Mouse (Mus musculus): ENCODE data around the gene Cerk. TPM values are rescaled to one million over a fixed set of nuclear protein-coding genes. Genes with fewer than 3 reads are reported as not detected.
"Not testable (repeated sequence)": the region's sequence is repeated elsewhere in the genome, so short reads cannot be mapped to it uniquely, and the experiment has no call there.

The Cerk gene
- total RNA-seq, 2 experiments from 2014 or later = 41.6 to 43.0 TPM

DNA sequence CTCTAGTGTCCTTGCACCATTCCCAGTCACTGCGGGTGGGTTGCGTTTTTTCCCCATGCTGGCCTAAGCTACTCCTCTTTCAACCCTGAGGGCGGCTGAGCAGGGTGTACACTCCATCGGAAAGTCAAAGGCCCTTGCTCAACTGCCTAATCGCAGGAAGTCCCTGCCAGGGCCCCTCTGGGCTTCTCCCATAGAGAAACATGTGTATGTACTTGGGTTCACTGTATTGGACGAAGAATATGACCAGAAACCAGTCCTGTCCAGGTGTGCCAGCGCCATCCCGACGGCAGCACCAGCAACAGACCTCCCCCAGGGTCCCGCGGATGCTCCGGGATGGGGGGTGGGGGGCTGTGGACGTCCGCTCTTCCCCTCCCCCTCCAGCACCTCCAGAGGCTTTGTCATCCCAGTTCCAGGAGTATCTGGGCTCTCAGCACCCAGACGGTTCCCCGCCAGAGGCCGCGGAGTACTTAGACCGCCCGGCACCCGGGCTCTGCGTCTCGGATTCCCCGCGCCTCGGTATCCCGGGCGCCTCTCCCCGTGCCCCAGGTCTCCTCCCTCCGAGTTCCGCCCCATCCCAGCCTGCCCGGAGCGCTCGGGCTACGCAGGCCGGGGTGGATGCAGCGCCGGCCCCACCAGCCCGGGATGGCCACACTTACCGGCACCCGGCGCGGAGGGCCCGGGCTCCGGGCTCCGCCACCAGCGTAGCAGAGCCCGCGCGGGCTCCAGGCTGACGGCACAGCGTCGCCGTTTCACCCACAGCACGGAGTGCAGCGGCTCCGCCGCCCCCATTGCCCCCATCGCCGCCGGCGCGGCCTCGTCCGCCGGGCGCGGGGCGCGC lies 871 bp downstream of the Cerk start:
- TF ChIP-seq CTCF (conservative IDR thresholded peaks at IDR 0.05) = no peak
- no peak for DNase-seq (ENCODE audit: low spot score in 2 of 2)
- H3K27ac ChIP-seq = peak overlapping the region; percentile 98
- peak overlapping the region; percentile 90 for H3K4me3 ChIP-seq

DNA sequence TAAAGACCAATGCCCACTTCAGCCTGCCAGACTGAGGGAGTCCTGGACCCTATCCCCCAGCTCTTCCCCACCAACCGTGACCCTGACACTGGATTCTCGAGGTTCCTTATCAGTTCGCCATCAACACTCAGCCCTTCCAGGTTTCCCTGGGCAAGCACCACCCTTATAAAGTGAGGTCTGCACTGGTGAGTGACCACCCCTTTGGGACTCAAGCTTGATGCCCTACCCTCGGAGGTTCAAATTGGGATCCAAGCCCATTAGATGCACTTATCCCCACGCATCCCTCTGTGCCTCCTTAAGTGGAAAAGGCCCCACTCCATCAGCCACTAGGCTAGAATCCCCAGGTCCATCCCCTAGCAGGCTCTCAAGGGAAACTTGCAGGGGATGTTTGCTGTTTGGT lies 1.9 kb downstream of the Cerk start:
- DNase-seq (ENCODE audit: low spot score in 2 of 2) = no peak
- TF ChIP-seq CTCF (conservative IDR thresholded peaks at IDR 0.05) = no peak
- Histone ChIP-seq H3K27ac (peak overlapping the region; percentile 98), H3K4me3 (peak overlapping the region; percentile 90; the same call in 1 of the 2 replicates)

GRCm38 (mm10) chr15:86183484-86183883 lies 2.5 kb downstream of the Cerk start:
- no peak for DNase-seq (ENCODE audit: low spot score in 2 of 2)
- H3K27ac ChIP-seq = peak overlapping the region; percentile 98; the same call in 1 of the 2 replicates
- no peak for TF ChIP-seq CTCF (conservative IDR thresholded peaks at IDR 0.05)
- peak overlapping the region; percentile 90; the same call in 1 of the 2 replicates for H3K4me3 ChIP-seq

DNA sequence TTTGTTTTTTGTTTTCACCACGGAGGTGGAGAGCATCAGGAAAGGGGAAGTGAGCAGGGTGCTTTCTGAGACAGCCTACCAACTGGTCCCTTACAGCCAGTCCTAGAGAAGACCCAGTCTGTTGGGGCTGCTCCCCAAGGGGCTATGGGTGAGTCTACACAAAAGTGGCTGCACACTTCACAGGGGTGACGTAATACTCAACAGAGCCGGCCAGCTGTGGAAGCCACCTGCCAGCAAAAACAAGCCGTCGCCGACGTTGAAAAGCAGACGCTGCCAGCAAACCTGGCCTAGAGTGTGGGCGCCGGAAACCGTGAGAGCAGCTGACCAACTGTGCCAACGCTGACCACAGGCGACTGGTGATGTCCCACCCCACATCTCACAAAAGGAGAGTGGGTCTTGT lies 3.3 kb downstream of the Cerk start:
- no peak for DNase-seq (ENCODE audit: low spot score in 2 of 2)
- H3K27ac ChIP-seq = peak overlapping the region; percentile 98
- peak overlapping the region; percentile 9; the same call in 1 of the 2 replicates for H3K4me3 ChIP-seq
- TF ChIP-seq CTCF (conservative IDR thresholded peaks at IDR 0.05) = no peak

GRCm38 (mm10) chr15:86181941-86182439 lies 4.0 kb downstream of the Cerk start:
- Histone ChIP-seq H3K4me3 (peak overlapping the region; percentile 9; the same call in 1 of the 2 replicates), H3K27ac (peak overlapping the region; percentile 98)
- TF ChIP-seq CTCF (conservative IDR thresholded peaks at IDR 0.05) = no peak
- DNase-seq (ENCODE audit: low spot score in 2 of 2) = no peak

DNA sequence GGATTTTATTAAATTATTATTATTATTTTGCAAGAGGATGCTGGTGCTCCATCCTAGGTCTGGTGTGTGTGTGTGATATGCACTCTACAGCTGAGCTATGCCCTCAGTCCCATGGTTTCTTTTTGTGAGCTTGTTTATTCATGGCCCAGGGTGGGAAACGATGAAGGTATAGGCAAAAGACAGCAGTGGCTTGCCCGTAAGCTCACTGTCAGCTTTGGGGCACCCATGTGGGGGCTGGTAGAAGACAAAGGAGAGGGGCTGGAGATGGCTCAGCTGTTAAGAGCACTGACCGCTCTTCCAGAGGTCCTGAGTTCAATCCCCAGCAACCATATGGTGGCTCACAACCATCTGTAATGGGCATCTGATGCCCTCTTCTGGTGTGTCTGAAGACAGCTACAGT lies 4.6 kb downstream of the Cerk start:
- DNase-seq (ENCODE audit: low spot score in 2 of 2); H3K4me3 ChIP-seq: not testable (repeated sequence)
- peak overlapping the region; percentile 59; the same call in 1 of the 2 replicates for H3K27ac ChIP-seq
- peak; percentile 24; the same call in 1 of the 2 replicates for TF ChIP-seq CTCF (conservative IDR thresholded peaks at IDR 0.05)

DNA sequence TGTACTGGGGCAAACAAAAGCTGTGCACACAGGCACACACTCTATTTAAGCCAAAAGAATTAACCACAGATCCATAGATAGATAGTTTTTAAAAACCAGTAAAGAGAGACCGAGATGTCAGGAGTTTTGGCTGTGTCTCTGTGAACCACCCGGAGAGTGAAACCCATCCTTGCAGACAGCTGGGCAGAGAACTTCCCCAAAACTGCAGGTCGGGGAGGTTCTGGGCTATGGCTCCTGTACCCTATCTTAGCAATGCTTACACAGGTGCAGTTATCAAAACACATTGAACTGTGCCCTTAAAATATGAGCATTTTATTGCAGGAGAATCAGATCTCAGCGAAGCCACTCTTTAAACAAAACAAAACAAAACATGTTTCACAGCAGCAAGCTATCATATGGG lies 5.5 kb downstream of the Cerk start:
- H3K4me3 ChIP-seq = no peak overlapping the region
- no peak for TF ChIP-seq CTCF (conservative IDR thresholded peaks at IDR 0.05)
- no peak overlapping the region for H3K27ac ChIP-seq
- DNase-seq (ENCODE audit: low spot score in 2 of 2) = no peak

DNA sequence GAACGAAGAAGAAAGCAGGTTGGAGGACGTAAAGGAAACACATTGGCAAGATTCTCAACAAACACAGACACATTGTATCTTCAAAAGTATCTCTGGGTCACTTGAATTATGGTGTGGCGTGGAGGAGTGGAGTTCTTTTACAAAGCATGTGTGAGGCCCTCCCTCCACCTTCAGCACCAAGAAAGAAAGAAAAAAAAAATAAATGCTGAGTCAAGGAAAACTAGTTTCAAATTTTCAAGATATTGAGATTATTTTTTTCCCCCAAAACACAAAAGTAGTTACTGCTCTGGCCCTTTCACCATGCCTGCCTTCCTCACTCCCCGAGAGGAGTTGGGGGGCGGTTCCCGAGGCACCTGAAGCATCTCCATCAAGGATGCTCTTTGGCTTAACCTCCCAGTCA lies 7.3 kb downstream of the Cerk start:
- DNase-seq (ENCODE audit: low spot score in 2 of 2) = no peak
- TF ChIP-seq CTCF (conservative IDR thresholded peaks at IDR 0.05) = no peak
- Histone ChIP-seq H3K27ac (peak overlapping the region; percentile 10; the same call in 1 of the 2 replicates), H3K4me3 (no peak overlapping the region)

DNA sequence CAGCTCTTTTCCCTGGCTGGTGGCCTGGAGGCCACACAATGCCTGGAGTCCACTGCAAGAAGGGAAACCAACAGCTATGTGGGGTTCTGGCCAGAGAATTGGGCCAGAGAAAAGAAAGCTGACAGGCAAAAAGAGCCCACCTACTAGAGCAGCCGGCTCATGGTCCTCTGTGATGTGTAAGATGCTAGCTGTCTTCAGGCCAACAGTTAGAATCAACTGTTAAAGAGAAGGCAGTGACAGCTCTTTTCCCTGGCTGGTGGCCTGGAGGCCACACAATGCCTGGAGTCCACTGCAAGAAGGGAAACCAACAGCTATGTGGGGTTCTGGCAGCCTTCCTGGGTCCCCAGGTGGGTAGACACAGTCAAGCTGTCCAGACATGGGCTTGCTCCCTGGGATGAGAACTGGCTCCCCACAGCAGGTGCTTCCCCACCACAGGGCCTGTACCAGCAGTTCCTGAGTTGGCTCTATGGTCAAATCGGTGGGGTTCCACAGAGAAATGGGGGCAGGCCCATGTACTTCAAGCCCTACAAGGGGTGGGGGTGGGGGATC lies 8.2 kb downstream of the Cerk start:
- DNase-seq (ENCODE audit: low spot score in 2 of 2); H3K4me3 ChIP-seq: not testable (repeated sequence)
- H3K27ac ChIP-seq = peak overlapping the region; percentile 43; the same call in 1 of the 2 replicates

DNA sequence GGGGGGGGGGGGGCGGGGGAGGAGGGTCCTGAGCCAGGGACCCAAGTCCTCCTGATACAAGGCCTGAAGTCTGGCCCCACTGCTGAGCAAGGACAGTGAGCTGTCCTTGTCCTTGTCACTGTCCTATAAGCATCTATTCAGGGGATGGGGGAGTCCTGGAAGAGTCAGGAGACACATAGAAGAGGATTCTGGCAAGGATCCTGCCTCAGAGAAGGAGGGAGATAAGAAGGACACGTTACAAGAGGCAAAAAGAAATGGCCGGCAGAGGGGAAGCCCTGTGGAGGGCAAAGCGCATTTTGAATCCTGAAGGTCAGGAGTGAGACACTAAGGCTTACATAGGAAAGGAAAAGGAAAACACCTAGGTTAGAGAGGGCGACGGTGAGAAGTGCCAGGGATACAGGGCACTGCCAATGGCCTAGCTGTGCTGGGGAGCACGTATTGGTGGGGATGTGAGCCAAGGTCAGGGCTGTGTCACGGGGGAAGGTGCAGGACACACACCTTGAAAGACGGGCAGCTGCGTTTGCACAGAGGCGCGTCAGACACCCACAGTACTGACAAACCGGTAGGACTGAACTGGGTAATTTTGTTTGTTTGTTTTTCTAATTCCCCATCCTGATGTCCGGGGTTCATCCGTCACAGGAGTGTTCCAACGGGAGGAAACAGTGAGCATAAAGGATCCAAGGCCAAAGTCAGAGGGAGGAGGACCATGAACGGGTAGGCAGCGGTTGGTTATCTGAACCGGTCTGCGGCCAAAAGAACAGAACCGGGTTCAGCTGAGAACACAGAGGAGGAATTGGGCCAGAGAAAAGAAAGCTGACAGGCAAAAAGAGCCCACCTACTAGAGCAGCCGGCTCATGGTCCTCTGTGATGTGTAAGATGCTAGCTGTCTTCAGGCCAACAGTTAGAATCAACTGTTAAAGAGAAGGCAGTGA lies 8.9 kb downstream of the Cerk start:
- TF ChIP-seq CTCF (conservative IDR thresholded peaks at IDR 0.05) = no peak
- no peak for DNase-seq (ENCODE audit: low spot score in 2 of 2)
- Histone ChIP-seq H3K27ac (peak overlapping the region; percentile 51; the same call in 1 of the 2 replicates), H3K4me3 (no peak overlapping the region)

- TF ChIP-seq CTCF (conservative IDR thresholded peaks at IDR 0.05) = no peak
- no peak for DNase-seq (ENCODE audit: low spot score in 2 of 2)
- H3K27ac ChIP-seq = no peak overlapping the region
- H3K4me3 ChIP-seq = no peak overlapping the region
These were observed 9.8 kb downstream of the Cerk start for GRCm38 (mm10) chr15:86176166-86176565.

DNA sequence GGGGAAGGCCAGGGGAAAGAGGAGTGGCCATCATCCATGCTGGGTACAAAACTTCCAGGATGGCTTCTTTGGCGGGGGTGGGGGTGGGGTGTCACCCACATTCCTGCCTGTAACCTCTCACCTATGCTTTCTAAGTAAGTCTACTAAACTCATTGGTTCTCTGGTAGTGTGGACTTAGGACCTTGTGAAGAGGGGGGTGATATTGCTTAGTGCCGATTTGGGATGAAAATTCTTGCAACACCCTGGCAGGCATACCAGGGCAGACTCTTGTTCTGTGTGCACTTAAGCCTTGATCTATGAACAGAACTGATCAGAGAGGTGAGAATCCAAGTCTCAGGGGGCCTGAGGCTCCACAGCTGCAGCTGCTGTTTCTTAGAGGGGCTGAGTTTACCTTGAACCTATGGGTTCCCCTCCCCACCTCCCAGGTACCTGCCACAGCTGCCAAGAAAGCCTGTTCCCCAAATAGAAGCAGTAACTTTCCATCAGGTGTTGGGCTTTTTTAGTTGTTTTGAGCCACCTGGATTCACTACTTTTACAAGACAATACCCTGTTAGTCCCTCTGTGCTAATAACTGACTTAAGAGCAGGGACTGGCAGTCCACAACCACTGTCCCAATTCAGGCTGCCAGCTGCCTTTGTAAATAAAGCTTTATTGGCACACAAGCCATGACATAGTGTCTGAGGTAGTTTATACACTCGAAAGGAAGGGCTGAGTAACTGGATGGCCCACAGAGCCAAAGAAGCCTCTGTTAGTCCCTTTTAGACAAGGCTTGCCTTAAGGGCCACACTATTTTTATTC lies 10.5 kb downstream of the Cerk start:
- Histone ChIP-seq H3K27ac (no peak overlapping the region), H3K4me3 (no peak overlapping the region)
- no peak for DNase-seq (ENCODE audit: low spot score in 2 of 2)
- no peak for TF ChIP-seq CTCF (conservative IDR thresholded peaks at IDR 0.05)
